Mouse (Mus musculus) CH12F3 (cell line): ENCODE data around the gene Rin3.

Source experiments
- in situ Hi-C: fragments of 300-500 bp; cut with MboI; formaldehyde crosslinking; loops from 2 replicates; pipeline ENCODE4 v1.14.3; 2020; ENCODE audit warnings: low sequenced_read_pairs

The Rin3 gene

GRCm38 (mm10) chr12:102326753-102327340 is 44.0 kb downstream of the Rin3 start:
- in situ Hi-C loops: no loop called here

DNA sequence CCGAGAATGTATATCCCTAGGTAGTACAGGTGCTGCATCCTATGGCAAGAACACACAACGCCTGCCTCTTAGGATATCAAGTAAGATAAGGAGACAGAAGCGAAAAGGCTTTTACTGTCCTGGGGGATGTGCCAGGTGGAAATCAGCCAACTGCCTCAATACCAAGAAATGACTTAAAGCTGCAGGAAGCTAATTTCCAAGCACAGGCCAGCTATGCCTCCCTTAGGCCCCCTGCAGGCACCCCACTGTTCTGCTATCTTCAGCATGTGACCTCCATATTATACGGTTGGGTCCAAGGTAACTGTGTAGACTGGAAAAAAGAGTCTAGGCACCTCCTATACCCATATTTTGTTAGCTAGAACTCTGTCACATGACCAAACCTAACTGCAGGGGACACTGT is 44.7 kb downstream of the Rin3 start:
- in situ Hi-C loops: no loop called here

DNA sequence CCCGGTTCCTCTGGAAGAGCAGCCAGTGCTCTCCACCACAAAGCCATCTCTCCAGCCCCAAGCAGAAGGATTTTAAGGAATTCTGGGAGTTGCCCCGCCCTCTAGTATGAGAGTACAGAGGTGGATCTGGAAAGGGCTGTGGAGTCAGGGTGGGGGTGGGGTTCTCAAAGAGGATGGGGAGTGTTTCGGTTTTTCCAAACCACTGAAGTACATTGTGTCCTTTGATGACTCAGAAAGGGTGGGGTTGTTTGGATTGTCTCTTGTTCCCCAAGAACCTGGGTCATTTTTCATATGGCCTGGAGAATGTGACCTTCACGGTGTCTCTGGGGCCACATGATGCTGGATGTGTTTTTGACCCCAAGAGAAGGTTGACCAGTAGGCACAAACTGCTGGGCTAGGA is 45.2 kb downstream of the Rin3 start:
- in situ Hi-C loops: no loop called here

DNA sequence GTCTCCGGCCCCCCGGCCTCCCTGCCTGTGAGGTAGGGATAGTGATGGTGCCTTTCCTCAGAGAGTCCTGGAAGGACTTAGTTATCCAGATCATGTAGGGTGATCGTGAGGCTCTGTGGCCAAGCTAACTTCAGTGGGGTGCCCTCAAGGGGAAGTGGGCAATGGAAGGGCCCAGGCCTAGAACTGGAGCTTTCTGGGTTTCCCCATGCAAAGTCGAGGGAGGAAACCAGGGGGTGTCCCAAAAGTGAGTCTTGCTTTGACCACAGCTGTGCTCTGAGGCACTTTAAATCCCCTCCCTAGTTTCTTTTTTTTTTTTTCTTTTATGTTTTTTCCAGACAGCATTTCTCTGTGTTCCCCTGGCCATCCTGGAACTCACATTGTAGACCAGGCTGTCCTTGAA is 47.3 kb downstream of the Rin3 start:
- in situ Hi-C loops: no loop called here

DNA sequence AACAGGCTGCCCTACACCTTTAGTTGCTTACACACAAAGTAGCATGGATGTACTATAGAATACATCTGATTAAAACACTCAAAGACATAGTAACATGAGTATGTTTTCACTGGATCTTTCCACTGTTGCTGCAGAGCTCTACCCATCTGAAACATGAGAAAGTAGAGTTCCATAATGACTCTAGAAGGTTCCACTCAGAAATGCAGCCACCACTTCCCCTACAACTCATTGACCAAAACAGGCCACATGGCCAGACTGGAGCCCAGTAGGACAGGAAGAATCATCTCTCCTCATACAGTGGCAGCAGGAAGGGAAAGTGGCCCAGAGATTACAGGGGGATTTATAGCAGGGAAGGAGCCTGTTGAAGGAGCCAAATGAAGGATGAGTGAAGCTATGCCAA is 47.9 kb downstream of the Rin3 start:
- in situ Hi-C loops: no loop called here

GRCm38 (mm10) chr12:102333101-102333500 is 50.3 kb downstream of the Rin3 start:
- in situ Hi-C loops: no loop called here

GRCm38 (mm10) chr12:102339085-102339484 is 56.2 kb downstream of the Rin3 start:
- in situ Hi-C loops: no loop called here

- in situ Hi-C loops: no loop called here
Observed at GRCm38 (mm10) chr12:102340471-102340870, 57.6 kb downstream of the Rin3 start.

DNA sequence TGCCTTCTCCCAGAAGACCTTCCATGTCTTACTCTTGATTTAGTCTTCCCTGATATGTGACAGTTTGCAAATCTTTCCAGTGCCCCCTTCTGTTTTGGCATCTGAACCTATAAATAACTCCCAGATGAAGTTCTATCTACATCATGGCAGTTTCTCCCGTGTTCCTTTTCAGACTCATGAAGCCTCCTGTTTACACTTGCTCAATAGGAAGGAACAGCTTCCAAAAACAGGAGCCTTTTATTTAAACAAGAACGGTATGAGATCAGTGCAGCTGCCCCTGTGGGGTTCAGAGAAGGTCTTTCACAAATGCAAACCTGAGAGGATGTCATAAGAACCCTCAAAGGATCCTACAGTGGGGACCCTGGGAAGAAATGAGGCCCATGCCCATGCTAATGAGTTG is 59.3 kb downstream of the Rin3 start:
- in situ Hi-C loops: no loop called here

DNA sequence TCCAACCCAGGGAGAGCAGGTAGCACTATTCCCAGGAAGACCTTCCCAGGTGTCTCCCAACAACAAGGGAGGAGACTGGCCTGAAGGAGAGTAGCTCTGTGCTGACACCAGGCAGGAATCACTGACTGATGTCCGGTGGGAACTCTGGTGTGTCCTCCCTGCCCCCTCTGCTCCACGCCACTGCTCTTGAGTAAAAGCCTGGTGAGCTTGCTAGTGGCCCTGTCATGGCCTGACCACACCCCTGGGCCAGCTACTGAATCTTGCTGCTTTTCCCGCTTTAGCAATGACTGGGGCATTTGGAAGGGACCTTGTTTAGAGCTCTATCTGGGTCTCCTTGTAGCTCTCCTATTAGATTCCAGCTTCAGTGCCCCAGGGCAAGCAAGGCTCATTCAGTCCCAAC is 59.8 kb downstream of the Rin3 start:
- in situ Hi-C loops: no loop called here

GRCm38 (mm10) chr12:102345031-102345815 is 62.4 kb downstream of the Rin3 start:
- in situ Hi-C loops: no loop called here

- in situ Hi-C loops: no loop called here
Observed at GRCm38 (mm10) chr12:102346507-102346906, 63.7 kb downstream of the Rin3 start.

DNA sequence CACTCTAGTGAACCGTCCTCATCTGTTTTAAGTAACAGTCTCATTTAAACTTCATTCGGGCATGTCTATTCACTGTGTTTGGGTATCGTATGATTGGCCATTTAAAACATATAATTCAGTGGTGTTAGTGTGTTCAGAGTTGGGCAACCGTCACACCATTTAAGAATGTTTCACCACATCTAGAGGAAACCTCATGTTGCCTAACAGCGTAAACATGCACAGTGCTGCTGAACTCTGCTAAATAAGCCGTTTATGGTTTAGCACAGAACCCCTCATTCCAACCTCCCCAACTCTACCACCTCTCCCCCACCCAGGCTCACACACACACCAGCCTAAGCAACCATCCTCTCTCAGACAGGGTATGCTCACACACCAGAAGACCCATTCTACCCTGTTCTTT is 65.6 kb downstream of the Rin3 start:
- in situ Hi-C loops: no loop called here

DNA sequence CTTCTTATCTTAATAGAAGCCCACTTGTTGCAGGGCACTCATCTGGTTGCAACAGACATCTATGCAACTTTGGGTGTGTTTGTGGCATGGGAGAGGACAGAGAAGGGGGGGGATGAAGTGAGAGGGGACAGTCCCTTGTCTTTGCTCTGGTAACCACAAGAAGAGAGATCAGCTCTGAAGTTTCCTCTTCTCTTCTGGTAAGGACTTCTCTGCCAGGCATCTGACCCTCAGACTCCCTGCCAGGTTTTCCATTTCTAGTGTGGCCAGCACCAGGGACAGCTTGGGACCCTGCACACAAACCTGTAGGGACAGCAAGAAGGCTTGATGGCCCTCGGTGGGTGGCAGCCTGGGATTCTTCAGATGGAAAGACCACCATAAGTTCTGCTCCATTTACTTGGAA is 68.1 kb downstream of the Rin3 start:
- in situ Hi-C loops: no loop called here

- in situ Hi-C loops: no loop called here
Observed at GRCm38 (mm10) chr12:102354126-102354984, 71.5 kb downstream of the Rin3 start.

GRCm38 (mm10) chr12:102355784-102356183 is 72.9 kb downstream of the Rin3 start:
- in situ Hi-C loops: no loop called here

DNA sequence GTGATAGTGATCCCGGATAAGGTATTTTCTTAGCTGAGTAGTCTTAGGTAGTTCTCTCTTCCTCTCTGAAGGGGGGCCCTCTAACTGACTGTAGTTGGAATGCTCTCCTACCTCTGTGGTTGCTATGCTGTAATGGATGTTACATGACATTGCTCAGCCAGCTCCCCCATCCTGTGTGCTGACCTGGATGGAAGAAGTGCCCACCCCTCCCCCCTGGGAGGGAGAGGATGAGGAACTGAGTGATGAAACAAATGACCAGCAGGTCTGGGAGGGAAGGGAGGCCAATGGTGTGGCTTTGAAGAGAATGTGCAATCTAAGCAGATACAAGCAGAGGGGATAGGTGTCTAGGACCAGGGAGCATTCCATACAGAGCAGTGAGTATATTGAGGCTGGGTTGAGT is 73.9 kb downstream of the Rin3 start:
- in situ Hi-C loops: no loop called here

DNA sequence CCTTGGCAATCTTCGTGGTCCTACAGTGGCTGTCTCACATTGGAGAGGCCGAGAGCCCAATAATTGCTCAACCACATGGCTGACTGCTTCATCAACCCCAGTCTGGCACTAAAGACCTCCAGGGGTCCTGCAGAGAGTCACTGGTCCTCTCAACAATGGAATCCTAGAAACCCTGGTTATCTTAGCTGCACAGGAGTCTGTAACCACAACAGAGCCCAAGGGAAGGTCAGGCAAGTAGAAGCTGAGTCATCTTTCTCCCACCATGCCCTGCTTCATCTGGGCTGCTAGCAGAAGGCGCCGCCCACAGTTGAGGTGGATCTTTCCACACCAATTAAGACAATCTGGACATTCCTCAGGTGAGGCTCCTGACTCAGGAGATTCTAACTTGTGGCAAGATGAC is 76.5 kb downstream of the Rin3 start:
- in situ Hi-C loops: no loop called here

DNA sequence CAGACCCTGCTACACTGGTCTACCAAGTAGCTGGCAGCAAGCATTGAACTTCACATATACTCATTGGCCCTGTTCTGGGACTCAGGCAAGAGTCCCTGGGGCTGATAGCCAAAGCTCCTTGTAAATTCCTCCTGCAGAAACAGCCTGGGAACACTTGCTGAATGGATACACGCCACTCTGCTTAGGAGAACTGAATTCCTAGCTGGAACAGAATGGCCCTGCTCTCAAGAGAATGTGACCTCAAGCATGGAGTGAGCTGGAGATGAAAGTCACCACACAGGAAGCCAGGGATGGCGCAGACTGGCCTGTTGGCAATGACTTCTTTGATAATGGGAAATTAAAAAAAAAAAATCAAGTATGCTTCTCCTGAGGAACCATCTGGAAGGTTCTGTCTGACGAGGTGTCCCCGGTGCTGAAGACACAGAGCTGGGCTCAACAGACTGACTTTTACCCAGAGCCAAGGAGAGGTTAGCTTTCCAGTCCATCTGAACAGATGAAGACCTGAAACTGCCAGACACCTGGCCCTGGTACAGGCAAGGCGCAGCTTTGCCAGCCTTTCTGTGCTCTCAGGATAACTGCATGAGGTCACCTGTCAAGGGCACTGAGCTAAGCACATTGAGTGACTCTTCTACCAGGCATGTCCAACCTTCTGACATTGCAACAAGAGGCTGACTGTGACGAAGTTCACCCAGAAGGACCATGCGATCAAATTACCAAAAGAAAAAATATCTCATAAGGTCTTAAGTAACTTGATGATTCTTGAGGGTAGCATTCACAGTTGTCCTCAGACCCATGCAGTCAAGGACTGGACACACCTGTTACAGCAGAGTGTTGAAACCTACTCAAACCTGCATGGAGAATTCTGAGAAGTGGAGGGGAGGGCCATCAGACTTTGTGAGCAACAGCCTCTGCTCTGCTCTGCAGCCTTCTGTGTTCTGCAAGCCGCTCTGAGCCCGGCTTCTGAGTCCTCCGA is 78.6 kb downstream of the Rin3 start:
- in situ Hi-C loops: no loop called here

- in situ Hi-C loops: no loop called here
Observed at GRCm38 (mm10) chr12:102365016-102365415, 82.2 kb downstream of the Rin3 start.
